Mouse (Mus musculus): ENCODE measurements around the gene Igf1.

DNA sequence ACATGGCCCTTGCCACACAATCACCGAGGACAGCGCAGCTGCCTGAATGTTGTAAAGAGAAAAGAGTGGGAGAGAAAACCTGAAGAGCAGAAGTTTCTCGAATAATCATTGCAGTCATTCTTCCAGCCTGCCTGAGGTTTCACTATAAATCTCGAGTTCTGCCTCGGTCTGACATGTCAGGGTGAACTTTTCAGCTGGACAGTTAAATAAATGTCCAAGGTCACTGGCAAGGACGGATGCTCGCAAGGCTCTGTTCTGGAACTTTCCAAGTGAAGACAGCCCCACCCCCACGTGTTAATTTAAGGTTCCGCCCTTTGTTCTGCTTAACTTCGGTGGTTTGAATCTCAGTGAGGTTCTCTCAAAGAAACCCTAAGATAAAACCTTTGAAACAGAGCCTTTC is 36.2 kb upstream of the Igf1 start:
- no peak for TF ChIP-seq CTCF (IDR thresholded peaks at IDR 0.05; ENCODE audit: extremely low read depth, insufficient read length, insufficient replicate concordance, low read depth, low read length)
- TF ChIP-seq POLR2A (IDR thresholded peaks at IDR 0.05; ENCODE audit: low read depth, low read length) = no peak
